Mouse (Mus musculus): Measurements from ENCODE around the gene 1700123O20Rik. TPM values are rescaled to one million over a fixed set of nuclear protein-coding genes. Genes with fewer than 3 reads are reported as not detected.
A peak's percentile ranks its signal among the peaks of the same experiment; 100 is the strongest.

Gene 1700123O20Rik
- 10 to 100 TPM; 15.5 to 16.0 TPM for total RNA-seq (2021)

GRCm38 (mm10) chr14:54686063-54686521 is at the start of gene 1700123O20Rik:
1700123O20Rik (plus strand) TSS chr14:54686216.
- no peak for DNase-seq (ENCODE audit: low spot score)
- intact Hi-C loops (cut with DNase I): loop anchor here (5.0 kb wide), 1 partner anchor 34 kb away; no protein-coding TSS in a partner anchor

- no peak for DNase-seq (ENCODE audit: low spot score)
- intact Hi-C loops (cut with DNase I): no loop called here
Observed at GRCm38 (mm10) chr14:54636954-54637353, 49.1 kb upstream of the 1700123O20Rik start.

- intact Hi-C loops (cut with DNase I): no loop called here
- DNase-seq (ENCODE audit: low spot score): no peak
Observed at GRCm38 (mm10) chr14:54638210-54638609, 47.8 kb upstream of the 1700123O20Rik start.

- no peak for DNase-seq (ENCODE audit: low spot score)
- intact Hi-C loops (cut with DNase I): loop anchor here (10.0 kb wide), 1 partner anchor 415 kb away; no protein-coding TSS in a partner anchor
Observed at GRCm38 (mm10) chr14:54640121-54640520, 45.9 kb upstream of the 1700123O20Rik start.

- DNase-seq (ENCODE audit: low spot score): no peak
- intact Hi-C loops (cut with DNase I): loop anchor here (1.0 to 10.0 kb wide), 2 partner anchors 72 to 416 kb away; no protein-coding TSS in a partner anchor
Observed at GRCm38 (mm10) chr14:54640946-54641304, 45.1 kb upstream of the 1700123O20Rik start, which contains the start of gene Gm17606. Gm17606 (plus strand) TSS chr14:54640952.

- DNase-seq (ENCODE audit: low spot score): peak; percentile 77
- intact Hi-C loops (cut with DNase I): loop anchor here (1.0 to 10.0 kb wide), 2 partner anchors 72 to 417 kb away; no protein-coding TSS in a partner anchor
Observed at GRCm38 (mm10) chr14:54641305-54641969, 44.6 kb upstream of the 1700123O20Rik start, which contains the start of gene Cdh24. Cdh24 (minus strand) TSS chr14:54641364.

- intact Hi-C loops (cut with DNase I): loop anchor here (10.0 kb wide), 1 partner anchor 418 kb away; no protein-coding TSS in a partner anchor
- no peak for DNase-seq (ENCODE audit: low spot score)
Observed at GRCm38 (mm10) chr14:54642224-54642944, 43.6 kb upstream of the 1700123O20Rik start.

- intact Hi-C loops (cut with DNase I): loop anchor here (10.0 kb wide), 1 partner anchor 418 kb away; no protein-coding TSS in a partner anchor
- DNase-seq (ENCODE audit: low spot score): no peak
Observed at GRCm38 (mm10) chr14:54643011-54643410, 43.0 kb upstream of the 1700123O20Rik start.

GRCm38 (mm10) chr14:54644294-54644693 is 41.7 kb upstream of the 1700123O20Rik start:
- no peak for DNase-seq (ENCODE audit: low spot score)
- intact Hi-C loops (cut with DNase I): loop anchor here (10.0 kb wide), 1 partner anchor 419 kb away; no protein-coding TSS in a partner anchor

- intact Hi-C loops (cut with DNase I): loop anchor here (10.0 kb wide), 1 partner anchor 422 kb away; no protein-coding TSS in a partner anchor
- DNase-seq (ENCODE audit: low spot score): no peak
Observed at GRCm38 (mm10) chr14:54646455-54646854, 39.6 kb upstream of the 1700123O20Rik start.

- intact Hi-C loops (cut with DNase I): loop anchor here (10.0 kb wide), 1 partner anchor 422 kb away; no protein-coding TSS in a partner anchor
Observed at GRCm38 (mm10) chr14:54646898-54647636, 38.9 kb upstream of the 1700123O20Rik start.

GRCm38 (mm10) chr14:54647900-54648299 is 38.1 kb upstream of the 1700123O20Rik start:
- intact Hi-C loops (cut with DNase I): loop anchor here (10.0 kb wide), 1 partner anchor 423 kb away; no protein-coding TSS in a partner anchor
- DNase-seq (ENCODE audit: low spot score): no peak

More at GRCm38 (mm10) chr14:54646898-54647636, 38.9 kb upstream of the 1700123O20Rik start:
- DNase-seq (ENCODE audit: low spot score): no peak

- DNase-seq (ENCODE audit: low spot score): peak; percentile 53
- intact Hi-C loops (cut with DNase I): loop anchor here (2.0 to 5.0 kb wide), 2 partner anchors 36 to 50 kb away; partner anchors contain the start of genes 1700123O20Rik and Acin1
Observed at GRCm38 (mm10) chr14:54650621-54651454, 35.2 kb upstream of the 1700123O20Rik start.

GRCm38 (mm10) chr14:54651556-54651955 is 34.5 kb upstream of the 1700123O20Rik start:
- DNase-seq (ENCODE audit: low spot score): no peak
- intact Hi-C loops (cut with DNase I): loop anchor here (2.0 to 5.0 kb wide), 2 partner anchors 36 to 49 kb away; partner anchors contain the start of genes 1700123O20Rik and Acin1

- intact Hi-C loops (cut with DNase I): loop anchor here (5.0 kb wide), 1 partner anchor 35 kb away; the partner anchor contains the start of genes 1700123O20Rik and Acin1
- DNase-seq (ENCODE audit: low spot score): no peak
Observed at GRCm38 (mm10) chr14:54652787-54653186, 33.2 kb upstream of the 1700123O20Rik start.

GRCm38 (mm10) chr14:54653496-54653895 is 32.5 kb upstream of the 1700123O20Rik start:
- DNase-seq (ENCODE audit: low spot score): peak; percentile 75
- intact Hi-C loops (cut with DNase I): loop anchor here (5.0 kb wide), 1 partner anchor 34 kb away; the partner anchor contains the start of genes 1700123O20Rik and Acin1

GRCm38 (mm10) chr14:54660009-54660408 is 26.0 kb upstream of the 1700123O20Rik start:
- no peak for DNase-seq (ENCODE audit: low spot score)
- intact Hi-C loops (cut with DNase I): loop anchor here (2.0 kb wide), 1 partner anchor 41 kb away; no protein-coding TSS in a partner anchor
